Mouse (Mus musculus): ENCODE results near the gene Pgghg.

DNA sequence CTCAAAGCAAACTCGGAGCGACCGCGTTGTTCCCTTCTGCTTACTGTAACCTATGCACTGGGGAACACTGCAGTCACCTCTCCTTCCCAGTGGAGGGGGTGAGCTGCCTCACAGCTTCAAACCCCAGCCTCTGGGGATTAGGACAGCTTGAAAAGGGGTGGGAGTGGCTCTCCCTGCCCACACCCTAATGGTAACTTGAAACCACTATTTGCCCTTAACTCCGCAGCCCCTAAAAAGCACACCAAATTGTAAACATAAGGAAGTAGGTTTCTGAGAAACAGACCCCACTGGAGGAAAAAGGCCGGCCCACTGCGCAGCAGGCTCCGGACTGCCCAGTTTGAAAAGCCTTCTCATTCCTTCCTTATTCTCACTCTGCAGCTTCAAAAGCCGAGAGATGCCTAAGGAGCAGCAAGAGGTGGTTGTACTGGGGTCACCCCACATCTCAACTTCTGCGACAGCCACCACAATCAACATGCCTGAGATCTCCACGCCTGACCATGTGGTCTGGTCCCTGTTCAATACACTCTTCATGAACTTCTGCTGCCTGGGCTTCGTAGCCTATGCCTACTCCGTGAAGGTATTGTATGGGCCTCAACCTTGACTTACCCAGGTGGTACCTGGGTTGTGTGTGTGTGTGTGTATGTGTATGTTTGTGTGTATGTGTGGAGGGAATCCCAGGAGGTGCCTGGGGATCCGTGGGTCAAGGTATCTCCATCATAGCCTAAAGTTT, 26.8 kb downstream of the Pgghg start:
- peak; percentile 24 for TF ChIP-seq POLR2A (IDR thresholded peaks at IDR 0.05; ENCODE audit: insufficient read depth, low read length)
- no peak for TF ChIP-seq CTCF (IDR thresholded peaks at IDR 0.05; ENCODE audit: low read depth, low read length)
- TF ChIP-seq EP300 (IDR thresholded peaks at IDR 0.05; ENCODE audit: insufficient read depth, low read depth, low read length) = peak; percentile 92

All from ES-Bruce4 (cell line).